Mouse (Mus musculus) embryonic facial prominence, embryonic 11.5 days (tissue): ENCODE results near the gene Naip5. TPM values are rescaled to one million over a fixed set of nuclear protein-coding genes. Genes with fewer than 3 reads are reported as not detected.
A peak's percentile ranks its signal among the peaks of the same experiment; 100 is the strongest.
"Not testable (repeated sequence)": the region's sequence is repeated elsewhere in the genome, so short reads cannot be mapped to it uniquely, and the experiment has no call there.

Experiments used
- ATAC-seq: fragments of 200-750 bp; cut with Nextera tagmentation; replicated peaks from 2 replicates; pipeline ENCODE4 v1.8.0; 2017; ENCODE audit warnings: low read depth; ENCODE audit not compliant: insufficient number of reproducible peaks, low FRiP score, low TSS enrichment
- DNase-seq: peaks from one replicate; pipeline ENCODE4 v3.0.0-alpha.2; 2015; ENCODE audit warnings: low spot score
- H3K27ac ChIP-seq: fragments of 300-500 bp; sonication (generic); replicated peaks from 2 replicates; pipeline ENCODE4 v1.5.1; 2014; ENCODE audit warnings: mild to moderate bottlenecking, low read depth, low read length, control low read depth
- H3K27me3 ChIP-seq: fragments of 300-500 bp; sonication (generic); 2 replicates; pipeline ENCODE4 v1.6.1; 2014; ENCODE audit warnings: mild to moderate bottlenecking, low read length, moderate library complexity, mixed read lengths; ENCODE audit not compliant: control insufficient read depth, insufficient read depth
- H3K36me3 ChIP-seq: fragments of 300-500 bp; sonication (generic); replicated peaks from 2 replicates; pipeline ENCODE4 v1.6.1; 2014; ENCODE audit warnings: low read depth, mild to moderate bottlenecking, low read length, moderate library complexity, mixed read lengths; ENCODE audit not compliant: control insufficient read depth, insufficient read depth
- H3K4me1 ChIP-seq: fragments of 300-500 bp; sonication (generic); 2 replicates; pipeline ENCODE4 v1.6.1; 2014; ENCODE audit warnings: low read length, mixed read lengths; ENCODE audit not compliant: control insufficient read depth, insufficient read depth
- H3K4me2 ChIP-seq: fragments of 300-500 bp; sonication (generic); 2 replicates; pipeline ENCODE4 v1.6.1; 2014; ENCODE audit warnings: low read depth, mild to moderate bottlenecking, control low read depth, low read length, moderate library complexity
- H3K4me3 ChIP-seq: fragments of 300-500 bp; sonication (generic); 2 replicates; pipeline ENCODE4 v1.5.1; 2014; ENCODE audit warnings: low read depth, low read length, control low read depth
- H3K9ac ChIP-seq: fragments of 300-500 bp; sonication (generic); replicated peaks from 2 replicates; pipeline ENCODE4 v1.6.1; 2014; ENCODE audit warnings: mild to moderate bottlenecking, control low read depth, low read length
- H3K9me3 ChIP-seq: fragments of 300-500 bp; sonication (generic); replicated peaks from 2 replicates; pipeline ENCODE4 v1.6.1; 2016; ENCODE audit warnings: mild to moderate bottlenecking, low read length, inconsistent platforms, mixed read lengths; ENCODE audit not compliant: control insufficient read depth
- WGBS: fragments of 180-500 bp; shearing (Covaris S2); extraction: QIAGEN DNeasy Blood & Tissue Kit; methylation state at CpG from one replicate; pipeline ENCODE4 v1.1.7; 2014; 5-methylcytosine and 5-hydroxymethylcytosine counted together
- polyA plus RNA-seq: library from polyadenylated mRNA; unstranded; fragments of >200 nt; fragmentation: Nextera tagmentation; extraction: Ambion mirVana; gene quantifications from 2 replicates; pipeline ENCODE4 v1.2.1, GENCODE M21; 2014

The Naip5 gene
- polyA plus RNA-seq, 1 experiment from 2014 or later: 0.17 TPM

DNA sequence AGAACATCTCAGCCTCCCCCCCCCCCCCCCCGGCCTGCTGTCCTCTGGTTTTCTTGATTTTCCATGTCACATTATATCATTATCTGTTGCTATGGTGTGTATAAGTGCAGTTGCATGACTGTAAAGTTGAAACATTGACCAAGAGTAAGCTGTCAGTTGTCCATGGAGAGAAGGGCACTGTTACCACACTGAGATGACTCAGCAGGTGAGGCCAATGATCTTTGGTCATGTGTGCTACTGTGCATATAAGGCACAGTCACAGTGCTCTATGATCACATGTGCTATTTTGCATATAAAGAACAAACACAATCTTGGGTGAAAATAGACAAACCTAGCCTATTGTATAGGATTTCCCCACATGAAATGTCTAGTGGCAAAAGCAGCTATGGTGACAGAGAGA, 32.4 kb downstream of the Naip5 start:
- H3K4me2 ChIP-seq, ATAC-seq, DNase-seq, H3K4me3 ChIP-seq, H3K9ac ChIP-seq, H3K9me3 ChIP-seq, H3K4me1 ChIP-seq, H3K36me3 ChIP-seq, H3K27ac ChIP-seq, H3K27me3 ChIP-seq: not testable (repeated sequence)
- 92% methylated on average over 1 of the region's 1 CpGs for WGBS

DNA sequence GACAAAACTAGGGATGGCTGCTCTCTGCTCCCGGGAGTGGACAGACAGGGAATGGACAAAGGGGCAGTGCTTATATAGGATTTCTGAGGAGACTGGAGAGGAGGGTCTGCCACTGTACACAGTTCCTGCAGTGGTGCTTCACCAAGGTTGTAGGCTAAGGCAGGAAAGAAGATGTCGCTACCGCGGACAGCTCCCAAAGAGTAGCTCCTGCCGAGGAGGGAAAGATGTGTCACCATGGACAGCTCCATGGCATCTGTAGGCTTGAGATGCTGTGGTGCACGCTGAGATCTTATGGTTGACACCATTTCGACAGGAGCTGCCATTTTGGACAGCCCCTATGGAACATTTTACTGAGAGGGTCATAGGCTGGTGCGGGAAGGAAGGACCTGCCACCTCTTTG, 35.6 kb downstream of the Naip5 start:
- no peak overlapping the region for H3K4me3 ChIP-seq
- DNase-seq (peak; percentile 87), ATAC-seq (no peak)
- H3K4me1 ChIP-seq: no peaks in the 10 kb centered on the region
- no peak overlapping the region for H3K4me2 ChIP-seq
- no peak overlapping the region for H3K9ac ChIP-seq
- H3K36me3 ChIP-seq: no peaks in the 10 kb centered on the region
- 27% methylated on average over 8 of the region's 8 CpGs for WGBS
- no peak overlapping the region for H3K27ac ChIP-seq
- no peaks in the 10 kb centered on the region for H3K9me3 ChIP-seq
- no peaks in the 10 kb centered on the region for H3K27me3 ChIP-seq

GRCm38 (mm10) chr13:100203319-100203718, 42.8 kb downstream of the Naip5 start:
- ATAC-seq (no peak), DNase-seq (no peak)
- Histone ChIP-seq H3K27ac (no peak overlapping the region), H3K4me1 (no peaks in the 10 kb centered on the region), H3K9me3 (no peaks in the 10 kb centered on the region), H3K27me3 (no peaks in the 10 kb centered on the region), H3K9ac (no peak overlapping the region), H3K36me3 (no peaks in the 10 kb centered on the region), H3K4me3 (no peak overlapping the region), H3K4me2 (no peak overlapping the region)
- 93% methylated on average over 1 of the region's 1 CpGs for WGBS

DNA sequence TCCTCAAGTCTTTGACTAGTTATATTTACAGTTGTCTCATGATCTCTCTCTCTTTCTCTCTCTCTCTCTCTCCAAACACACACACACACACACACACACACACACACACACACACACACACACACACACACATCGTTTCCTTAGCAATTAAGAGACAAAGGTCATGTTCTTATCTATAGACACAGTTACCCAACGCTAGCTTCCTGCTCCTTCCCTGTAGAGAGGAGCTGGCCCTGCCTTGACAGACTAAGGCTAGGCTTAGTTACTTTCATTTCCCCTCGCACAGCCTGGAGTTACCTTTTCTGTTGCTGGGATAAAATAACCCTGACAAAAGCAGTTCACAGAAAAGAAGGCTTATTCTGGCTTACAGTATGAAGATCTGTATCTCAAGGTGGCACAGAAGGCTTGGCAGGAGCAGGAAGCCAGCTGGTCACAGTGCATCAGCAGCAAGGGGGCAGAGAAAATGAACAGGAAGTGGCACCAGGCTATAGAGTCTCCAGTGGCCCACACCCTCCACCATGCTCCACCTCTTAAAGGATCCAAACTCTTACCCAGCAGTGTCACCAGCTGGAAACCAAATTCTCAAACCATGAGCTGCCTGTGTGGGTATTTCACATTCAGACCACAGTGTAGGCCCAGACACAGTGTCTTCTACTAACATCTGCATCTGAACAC, 44.3 kb downstream of the Naip5 start, which contains the start of gene Naip2:
TSS of gene Naip2 (minus strand) at position 434 of the 675 bp plus-strand sequence.
- DNase-seq, H3K9me3 ChIP-seq, H3K9ac ChIP-seq, H3K27me3 ChIP-seq, H3K36me3 ChIP-seq, ATAC-seq, H3K4me2 ChIP-seq, H3K4me3 ChIP-seq, H3K27ac ChIP-seq, H3K4me1 ChIP-seq: not testable (repeated sequence)
- WGBS: 64% methylated on average over 3 of the region's 3 CpGs

- Histone ChIP-seq H3K9me3 (no peaks in the 10 kb centered on the region), H3K27me3 (no peaks in the 10 kb centered on the region), H3K4me2 (no peak overlapping the region), H3K9ac (no peak overlapping the region), H3K36me3 (no peaks in the 10 kb centered on the region), H3K4me1 (no peaks in the 10 kb centered on the region), H3K27ac (no peak overlapping the region), H3K4me3 (no peak overlapping the region)
- no peak for DNase-seq
- ATAC-seq: no peak
These were observed 45.3 kb downstream of the Naip5 start for GRCm38 (mm10) chr13:100200778-100201177.

DNA sequence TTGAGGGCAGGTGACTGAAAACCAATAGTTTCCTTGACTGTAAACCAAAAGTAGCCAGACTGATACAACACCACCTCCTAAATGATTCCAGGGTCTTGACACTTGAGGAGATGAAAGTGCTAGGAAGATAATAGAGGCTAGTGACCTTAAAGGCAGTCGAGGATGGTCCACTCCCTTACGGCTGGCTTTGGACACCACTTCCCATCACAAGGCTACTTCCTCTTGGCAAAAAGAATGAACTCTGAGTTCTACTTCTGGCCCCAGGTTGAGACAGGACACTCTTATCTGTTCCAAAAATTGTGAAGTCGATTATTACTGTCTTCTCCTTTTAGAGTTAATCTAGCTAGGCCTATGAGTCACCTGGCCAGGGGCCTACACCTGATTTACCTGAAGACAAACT, 50.7 kb downstream of the Naip5 start:
- no peak overlapping the region for H3K9ac ChIP-seq
- no peak overlapping the region for H3K4me3 ChIP-seq
- WGBS: 72% methylated on average over 3 of the region's 3 CpGs
- H3K4me2 ChIP-seq: no peak overlapping the region
- ATAC-seq (no peak), DNase-seq (no peak)
- no peak overlapping the region for H3K27ac ChIP-seq
- H3K4me1 ChIP-seq: no peaks in the 10 kb centered on the region
- H3K27me3 ChIP-seq: no peaks in the 10 kb centered on the region
- no peaks in the 10 kb centered on the region for H3K36me3 ChIP-seq
- H3K9me3 ChIP-seq: no peaks in the 10 kb centered on the region

DNA sequence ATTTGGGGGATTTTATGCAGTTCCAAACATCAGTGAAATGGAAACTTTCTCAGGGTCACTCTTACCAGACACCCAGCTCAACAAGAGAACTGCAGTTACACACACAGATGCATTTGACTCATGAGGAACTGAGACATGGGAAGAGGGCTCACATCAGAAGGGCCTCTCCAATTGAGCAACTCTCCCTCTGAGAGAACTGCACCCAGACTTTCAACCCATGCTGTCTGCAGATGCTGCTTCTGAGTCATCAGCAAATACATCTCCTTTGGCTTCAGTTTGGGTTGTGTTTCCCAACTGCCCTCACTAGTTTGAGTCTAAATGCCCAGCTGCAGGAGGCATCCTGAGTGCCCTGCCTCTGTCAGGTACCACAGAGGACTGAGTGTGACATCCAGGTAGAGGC, 63.0 kb downstream of the Naip5 start:
- not testable (repeated sequence) for DNase-seq, H3K4me2 ChIP-seq, ATAC-seq, H3K27ac ChIP-seq, H3K36me3 ChIP-seq, H3K9ac ChIP-seq, H3K9me3 ChIP-seq, H3K27me3 ChIP-seq, H3K4me1 ChIP-seq, H3K4me3 ChIP-seq

GRCm38 (mm10) chr13:100174360-100174759, 71.8 kb downstream of the Naip5 start:
- H3K36me3 ChIP-seq, H3K9me3 ChIP-seq, ATAC-seq, H3K27ac ChIP-seq, H3K4me3 ChIP-seq, H3K9ac ChIP-seq, H3K27me3 ChIP-seq, DNase-seq, H3K4me1 ChIP-seq, H3K4me2 ChIP-seq: not testable (repeated sequence)
- WGBS: 95% methylated on average over 3 of the region's 5 CpGs
